Comparison of ENCODE assay signal across 27 mouse cellular contexts in genomic region chr4:139122557-139122956, GRCm38 (mm10). TPM values are rescaled to one million over a fixed set of nuclear protein-coding genes. Genes with fewer than 3 reads are reported as not detected.
DNase-seq lines count a peak whose midpoint lies in the region; ATAC-seq lines count a peak whose summit lies in the region.
"Had no signal": no experiment of that assay in that cellular context is flagged by ENCODE, and none has a peak within 500 bp of the region (broad histone marks: within the 10 kb centered on the region; RNA-seq: fewer than 3 reads in every experiment).

No protein-coding gene starts in this region.

- no peak overlapping the region for H3K4me3 ChIP-seq in liver, embryonic 13.5 days (replicated peaks)
- no peak overlapping the region for H3K4me3 ChIP-seq in liver, embryonic 16.5 days (ENCODE audit: low read depth, low read length)
- H3K4me3 ChIP-seq: embryonic facial prominence, embryonic 12.5 days; embryonic facial prominence, embryonic 15.5 days; forebrain, embryonic 12.5 days; forebrain, embryonic 15.5 days; heart, embryonic 13.5 days; hindbrain, embryonic 15.5 days had no signal

- H3K27me3 ChIP-seq in liver, embryonic 13.5 days, result no peaks in the 10 kb centered on the region
- no peaks in the 10 kb centered on the region for H3K27me3 ChIP-seq in liver, embryonic 16.5 days (ENCODE audit: control insufficient read depth, insufficient read depth, low read depth, low read length)
- H3K27me3 ChIP-seq: embryonic facial prominence, embryonic 12.5 days; embryonic facial prominence, embryonic 15.5 days; forebrain, embryonic 12.5 days; forebrain, embryonic 15.5 days; heart, embryonic 13.5 days; hindbrain, embryonic 15.5 days had no signal

- peaks cover 84% of the 10 kb centered on the region for H3K4me1 ChIP-seq in liver, embryonic 13.5 days (replicated peaks)
- peaks cover 49% of the 10 kb centered on the region for H3K4me1 ChIP-seq in liver, embryonic 16.5 days (ENCODE audit: control insufficient read depth, low read depth, low read length)
- H3K4me1 ChIP-seq: forebrain, embryonic 12.5 days; forebrain, embryonic 15.5 days; hindbrain, embryonic 15.5 days had no signal

- no peaks in the 10 kb centered on the region for H3K9me3 ChIP-seq in liver, embryonic 13.5 days (replicated peaks)
- H3K9me3 ChIP-seq in liver, embryonic 16.5 days (replicated peaks; ENCODE audit: control insufficient read depth, low read length), result peaks cover 3% of the 10 kb centered on the region; the same call in 1 of the 2 replicates
- H3K9me3 ChIP-seq: forebrain, embryonic 12.5 days; forebrain, embryonic 15.5 days; heart, embryonic 13.5 days; hindbrain, embryonic 15.5 days had no signal

- H3K4me2 ChIP-seq in liver, embryonic 13.5 days, result peak overlapping the region; percentile 42
- peak overlapping the region; percentile 7; the same call in 1 of the 2 replicates for H3K4me2 ChIP-seq in liver, embryonic 16.5 days (ENCODE audit: low read depth, low read length)
- H3K4me2 ChIP-seq: embryonic facial prominence, embryonic 12.5 days; embryonic facial prominence, embryonic 15.5 days; forebrain, embryonic 12.5 days; forebrain, embryonic 15.5 days; heart, embryonic 13.5 days; hindbrain, embryonic 15.5 days had no signal

- WGBS in liver, embryonic 13.5 days (ENCODE audit: insufficient replicate concordance), result 39% methylated on average over 4 of the region's 4 CpGs
- 30% methylated on average over 4 of the region's 4 CpGs for WGBS in liver, embryonic 16.5 days (ENCODE audit: insufficient replicate concordance)

- H3K27ac ChIP-seq in liver, embryonic 13.5 days, result peak overlapping the region; percentile 58; the same call in 1 of the 2 replicates
- H3K27ac ChIP-seq in liver, embryonic 16.5 days (ENCODE audit: low read length), result no peak overlapping the region; the same call in 1 of the 2 replicates
- H3K27ac ChIP-seq: embryonic facial prominence, embryonic 12.5 days; embryonic facial prominence, embryonic 15.5 days; forebrain, embryonic 12.5 days; forebrain, embryonic 15.5 days; heart, embryonic 13.5 days; hindbrain, embryonic 15.5 days had no signal

- DNase-seq in liver, embryonic 13.5 days, result no peak
- no peak for DNase-seq in layer of hippocampus, adult 9-11 months
- DNase-seq in adrenal gland, postnatal 4 days (ENCODE audit: low spot score in 2 of 2), result no peak
- no peak for DNase-seq in adrenal gland, postnatal 25 days
- DNase-seq: adrenal gland, postnatal 36 days; cerebellum, adult 11 months; cerebellum, adult 2 months; cerebellum, adult 9-11 months; cerebellum, postnatal 25 days; gastrocnemius, postnatal 25 days; heart, adult 18-20 months; heart, postnatal 14 days; heart, postnatal 4 days had no signal

- peaks cover 10% of the 10 kb centered on the region for H3K36me3 ChIP-seq in liver, embryonic 13.5 days
- no peaks in the 10 kb centered on the region; the same call in 1 of the 2 replicates for H3K36me3 ChIP-seq in liver, embryonic 16.5 days (ENCODE audit: control insufficient read depth, insufficient read depth)
- H3K36me3 ChIP-seq: forebrain, embryonic 15.5 days; hindbrain, embryonic 15.5 days had no signal

- ATAC-seq in erythroid progenitor cell, adult 5-6 weeks (replicated peaks; ENCODE audit: low FRiP score, poor library complexity, severe bottlenecking), result 0 out of 2 replicates have a peak, but pooled peaks have one; percentile 57
- ATAC-seq in liver, embryonic 13.5 days (ENCODE audit: low read depth), result peak; percentile 80
- peak; percentile 70; the same call in 1 of the 2 replicates for ATAC-seq in liver, embryonic 16.5 days (ENCODE audit: low read depth)
- ATAC-seq in megakaryocyte-erythroid progenitor cell, adult 5-6 weeks (replicated peaks; ENCODE audit: low FRiP score, low TSS enrichment, poor library complexity, severe bottlenecking), result peak; percentile 51
- ATAC-seq: CD4-positive, CD25-positive, alpha-beta regulatory T cell, adult 4 months; forebrain, embryonic 15.5 days had no signal

- peak overlapping the region; percentile 33; the same call in 1 of the 2 replicates for H3K9ac ChIP-seq in liver, embryonic 13.5 days
- H3K9ac ChIP-seq in liver, embryonic 16.5 days (ENCODE audit: low read depth, low read length), result no peak overlapping the region
- H3K9ac ChIP-seq: embryonic facial prominence, embryonic 12.5 days; embryonic facial prominence, embryonic 15.5 days; forebrain, embryonic 12.5 days; forebrain, embryonic 15.5 days; heart, embryonic 13.5 days; hindbrain, embryonic 15.5 days had no signal

RNA-seq across cellular contexts. Expression of gene Minos1, which starts 8.4 kb away (rescaled TPM):
- total RNA-seq in erythroid progenitor cell, adult 5-6 weeks (2015; ENCODE audit: low replicate concordance), result 134 and 193 TPM in 2 replicates
- total RNA-seq in erythroid progenitor cell, adult 5-6 weeks (2017; ENCODE audit: low replicate concordance), result 116 and 230 TPM in 2 replicates
- 403 and 435 TPM in 2 replicates for polyA plus RNA-seq in liver, embryonic 13.5 days (2015; fragmentation: Nextera tagmentation; extraction: Ambion mirVana)
- polyA plus RNA-seq in liver, embryonic 16.5 days (2015; fragmentation: Nextera tagmentation; extraction: Ambion mirVana), result 252 and 304 TPM in 2 replicates
- 461 and 512 TPM in 2 replicates for total RNA-seq in megakaryocyte-erythroid progenitor cell, adult 5-6 weeks (2014; fragmentation: Nextera tagmentation)
- total RNA-seq in megakaryocyte-erythroid progenitor cell, adult 5-6 weeks (2017), result 209 and 264 TPM in 2 replicates
- total RNA-seq in adrenal gland, postnatal 4 days (2021), result 100 to 1,000 TPM; 352 to 357 TPM
- total RNA-seq in adrenal gland, postnatal 25 days (2021), result 347 and 389 TPM in 2 replicates

RNA-seq across cellular contexts. Expression of gene Nbl1, which starts 29.8 kb away (rescaled TPM):
- not detected in 2 replicates for total RNA-seq in erythroid progenitor cell, adult 5-6 weeks (2015; ENCODE audit: low replicate concordance)
- total RNA-seq in erythroid progenitor cell, adult 5-6 weeks (2017; ENCODE audit: low replicate concordance), result not detected in 2 replicates
- 1.6 and 2.0 TPM in 2 replicates for polyA plus RNA-seq in liver, embryonic 13.5 days (2015; fragmentation: Nextera tagmentation; extraction: Ambion mirVana)
- polyA plus RNA-seq in liver, embryonic 16.5 days (2015; fragmentation: Nextera tagmentation; extraction: Ambion mirVana), result 1.6 and 2.5 TPM in 2 replicates
- not detected in 2 replicates for total RNA-seq in megakaryocyte-erythroid progenitor cell, adult 5-6 weeks (2014; fragmentation: Nextera tagmentation)
- not detected in 2 replicates for total RNA-seq in megakaryocyte-erythroid progenitor cell, adult 5-6 weeks (2017)
- total RNA-seq in adrenal gland, postnatal 4 days (2021), result 10 to 100 TPM; 47.4 to 49.2 TPM
- total RNA-seq in adrenal gland, postnatal 25 days (2021), result 20.3 and 21.4 TPM in 2 replicates
- total RNA-seq: common myeloid progenitor, adult 5-6 weeks had no signal

RNA-seq across cellular contexts. Expression of gene Htr6, which starts 47.2 kb away (rescaled TPM):
- not detected in 2 replicates for total RNA-seq in erythroid progenitor cell, adult 5-6 weeks (2015; ENCODE audit: low replicate concordance)
- not detected in 2 replicates for total RNA-seq in erythroid progenitor cell, adult 5-6 weeks (2017; ENCODE audit: low replicate concordance)
- polyA plus RNA-seq in liver, embryonic 13.5 days (2015; fragmentation: Nextera tagmentation; extraction: Ambion mirVana), result not detected in 2 replicates
- polyA plus RNA-seq in liver, embryonic 16.5 days (2015; fragmentation: Nextera tagmentation; extraction: Ambion mirVana), result not detected in 2 replicates
- not detected in 2 replicates for total RNA-seq in megakaryocyte-erythroid progenitor cell, adult 5-6 weeks (2014; fragmentation: Nextera tagmentation)
- total RNA-seq in megakaryocyte-erythroid progenitor cell, adult 5-6 weeks (2017), result not detected in 2 replicates
- under 1 TPM; 0.76 to 0.84 TPM for total RNA-seq in adrenal gland, postnatal 4 days (2021)
- 0.33 and 0.52 TPM in 2 replicates for total RNA-seq in adrenal gland, postnatal 25 days (2021)
- total RNA-seq: common myeloid progenitor, adult 5-6 weeks; gastrocnemius, adult 8-10 months; gastrocnemius, postnatal 25 days; heart, adult 18-20 months; heart, postnatal 14 days; heart, postnatal 4 days had no signal
- polyA plus RNA-seq: CD4-positive, CD25-positive, alpha-beta regulatory T cell, adult 4 months; heart, embryonic 13.5 days; heart, embryonic 16.5 days; hindbrain, embryonic 11.5 days had no signal

Comparison
In these comparisons a context has a peak if more than half of its experiments do, and no peak if none do; other contexts are left out.
1. RNA of gene Nbl1, which starts 29.8 kb away (total RNA-seq): 47.4 to 49.2 TPM in adrenal gland, postnatal 4 days and 20.3 to 21.4 TPM in adrenal gland, postnatal 25 days; not detected in erythroid progenitor cell, adult 5-6 weeks and not detected in megakaryocyte-erythroid progenitor cell, adult 5-6 weeks; every median in the first group is over 10 times any median in the second.
2. Peak in every context shown above with its lines, with median percentiles within 50 percentile points of each other: ATAC-seq.